Mouse (Mus musculus): Measurements from ENCODE around the gene Gm21170.
"Not testable (repeated sequence)": the region's sequence is repeated elsewhere in the genome, so short reads cannot be mapped to it uniquely, and the experiment has no call there.

The Gm21170 gene

DNA sequence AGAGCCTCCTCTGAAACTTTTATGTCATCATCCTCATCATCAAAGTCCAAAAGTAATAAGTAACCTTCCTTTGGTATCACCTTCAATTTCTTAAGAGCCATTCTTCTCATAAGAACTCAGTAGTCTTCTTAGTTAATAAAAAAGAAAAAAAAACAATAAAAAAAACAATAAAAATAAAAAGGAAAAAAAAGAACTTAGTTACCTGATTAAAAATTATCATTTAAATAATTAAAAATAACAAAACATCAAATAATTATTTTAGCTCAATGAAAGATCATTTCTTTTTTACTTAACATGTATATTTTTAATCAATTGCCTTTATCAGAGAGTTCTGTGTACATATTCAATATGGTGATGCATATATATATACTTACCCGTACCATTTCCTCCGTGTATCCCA is at the start of gene Gm21170:
Gene Gm21170 (minus strand): TSS at position 101 of the 400 bp plus-strand sequence.
- not testable (repeated sequence) for DNase-seq (ENCODE audit: low spot score in 2 of 2)
